40 mouse cellular contexts compared by ENCODE assay signal in genomic region chr4:100495176-100495575, GRCm38 (mm10). TPM values are rescaled to one million over a fixed set of nuclear protein-coding genes. Genes with fewer than 3 reads are reported as not detected.
"Had no signal": no experiment of that assay in that cellular context is flagged by ENCODE, and none has a peak within 500 bp of the region (broad histone marks: within the 10 kb centered on the region; RNA-seq: fewer than 3 reads in every experiment).

No protein-coding gene starts in this region.

- H3K9ac ChIP-seq: limb, embryonic 12.5 days; limb, embryonic 13.5 days; limb, embryonic 15.5 days; liver, embryonic 13.5 days; liver, embryonic 14.5 days; liver, embryonic 15.5 days; lung, embryonic 14.5 days; lung, embryonic 15.5 days; midbrain, embryonic 12.5 days; midbrain, embryonic 13.5 days; midbrain, embryonic 15.5 days; neural tube, embryonic 12.5 days; neural tube, embryonic 13.5 days had no signal

- H3K4me1 ChIP-seq: limb, embryonic 10.5 days; limb, embryonic 12.5 days; limb, embryonic 15.5 days; liver, embryonic 13.5 days; liver, embryonic 15.5 days; lung, embryonic 15.5 days; megakaryocyte, embryonic 14.5 days; midbrain, embryonic 10.5 days; midbrain, embryonic 12.5 days; midbrain, embryonic 13.5 days; midbrain, embryonic 15.5 days; neural tube, embryonic 12.5 days; neural tube, embryonic 13.5 days had no signal

- H3K4me3 ChIP-seq: left cerebral cortex, adult 2 months; limb, embryonic 10.5 days; limb, embryonic 12.5 days; limb, embryonic 13.5 days; limb, embryonic 15.5 days; liver, embryonic 13.5 days; liver, embryonic 15.5 days; lung, embryonic 15.5 days; megakaryocyte, embryonic 14.5 days; midbrain, embryonic 10.5 days; midbrain, embryonic 12.5 days; midbrain, embryonic 13.5 days; midbrain, embryonic 15.5 days; myocyte; neural tube, embryonic 12.5 days; neural tube, embryonic 13.5 days had no signal

- H3K36me3 ChIP-seq: limb, embryonic 10.5 days; limb, embryonic 12.5 days; limb, embryonic 13.5 days; limb, embryonic 15.5 days; liver, embryonic 13.5 days; liver, embryonic 15.5 days; lung, embryonic 15.5 days; midbrain, embryonic 10.5 days; midbrain, embryonic 12.5 days; midbrain, embryonic 13.5 days; midbrain, embryonic 15.5 days; neural tube, embryonic 12.5 days; neural tube, embryonic 13.5 days had no signal

- H3K27me3 ChIP-seq: limb, embryonic 12.5 days; liver, embryonic 13.5 days; liver, embryonic 15.5 days; lung, embryonic 15.5 days; megakaryocyte, embryonic 14.5 days; midbrain, embryonic 12.5 days; midbrain, embryonic 13.5 days; midbrain, embryonic 15.5 days; neural tube, embryonic 12.5 days; neural tube, embryonic 13.5 days had no signal

- DNase-seq: left cerebral cortex, postnatal 4 days; liver, embryonic 13.5 days; lung, adult 18-20 months; lung, adult 2 months; lung, embryonic 14.5 days; lung, postnatal 10 days; lung, postnatal 14 days; lung, postnatal 36 days; lung, postnatal 4 days; midbrain, embryonic 14.5 days had no signal

- H3K9me3 ChIP-seq: limb, embryonic 10.5 days; limb, embryonic 12.5 days; limb, embryonic 13.5 days; limb, embryonic 15.5 days; liver, embryonic 13.5 days; liver, embryonic 15.5 days; lung, embryonic 15.5 days; midbrain, embryonic 10.5 days; midbrain, embryonic 12.5 days; midbrain, embryonic 13.5 days; midbrain, embryonic 15.5 days; neural tube, embryonic 12.5 days; neural tube, embryonic 13.5 days had no signal

- H3K4me2 ChIP-seq: limb, embryonic 12.5 days; limb, embryonic 13.5 days; limb, embryonic 15.5 days; liver, embryonic 13.5 days; liver, embryonic 15.5 days; lung, embryonic 14.5 days; lung, embryonic 15.5 days; midbrain, embryonic 11.5 days; midbrain, embryonic 12.5 days; midbrain, embryonic 13.5 days; midbrain, embryonic 15.5 days; neural tube, embryonic 12.5 days; neural tube, embryonic 13.5 days had no signal

- H3K27ac ChIP-seq: left cerebral cortex, adult 2 months; limb, embryonic 10.5 days; limb, embryonic 12.5 days; limb, embryonic 13.5 days; limb, embryonic 15.5 days; liver, embryonic 13.5 days; liver, embryonic 14.5 days; liver, embryonic 15.5 days; lung, embryonic 15.5 days; macrophage; midbrain, embryonic 10.5 days; midbrain, embryonic 12.5 days; midbrain, embryonic 13.5 days; midbrain, embryonic 15.5 days; neural tube, embryonic 12.5 days; neural tube, embryonic 13.5 days had no signal

- ATAC-seq: lung, postnatal 0 days; midbrain, embryonic 13.5 days; midbrain, embryonic 15.5 days; midbrain, embryonic 16.5 days had no signal

RNA-seq across cellular contexts. Expression of gene Ube2u, which starts 16.5 kb away (rescaled TPM):
- total RNA-seq: left cerebral cortex, adult 18-20 months; left cerebral cortex, adult 2 months; left cerebral cortex, postnatal 10 days; left cerebral cortex, postnatal 14 days; left cerebral cortex, postnatal 25 days; left cerebral cortex, postnatal 36 days; left cerebral cortex, postnatal 4 days; megakaryocyte progenitor cell, adult 5-6 weeks; megakaryocyte, adult 5-6 weeks; megakaryocyte-erythroid progenitor cell, adult 5-6 weeks; monocyte, adult 5-6 weeks had no signal
- polyA plus RNA-seq: lung, adult 2 months; macrophage; midbrain, postnatal 0 days; myocyte had no signal
